Comparison of ENCODE assay signal across 21 mouse cellular contexts in genomic region chr5:131703729-131704128, GRCm38 (mm10).
DNase-seq lines count a peak whose midpoint lies in the region; ATAC-seq lines count a peak whose summit lies in the region.
"Had no signal": no experiment of that assay in that cellular context is flagged by ENCODE, and none has a peak within 500 bp of the region (broad histone marks: within the 10 kb centered on the region; RNA-seq: fewer than 3 reads in every experiment).

No protein-coding gene starts in this region.

- peaks cover 8% of the 10 kb centered on the region for H3K4me1 ChIP-seq in neural tube, embryonic 15.5 days
- no peaks in the 10 kb centered on the region for H3K4me1 ChIP-seq in neural tube, embryonic 11.5 days (ENCODE audit: control insufficient read depth, insufficient read depth, low read length)
- H3K4me1 ChIP-seq in forebrain, embryonic 14.5 days (ENCODE audit: control insufficient read depth, insufficient read depth, low read length) = peaks cover 12% of the 10 kb centered on the region; the same call in 1 of the 2 replicates

- 33% methylated on average over 6 of the region's 6 CpGs for WGBS in neural tube, embryonic 15.5 days
- 25% methylated on average over 6 of the region's 6 CpGs for WGBS in neural tube, embryonic 11.5 days
- WGBS in forebrain, embryonic 14.5 days = 80% methylated on average over 6 of the region's 6 CpGs

- H3K4me3 ChIP-seq in neural tube, embryonic 15.5 days (replicated peaks) = no peak overlapping the region
- H3K4me3 ChIP-seq in neural tube, embryonic 11.5 days (ENCODE audit: low read depth, low read length) = no peak overlapping the region
- no peak overlapping the region for H3K4me3 ChIP-seq in forebrain, embryonic 14.5 days (ENCODE audit: low read depth, low read length)
- H3K4me3 ChIP-seq: forebrain, embryonic 13.5 days; limb, embryonic 12.5 days had no signal

- no peak overlapping the region for H3K4me2 ChIP-seq in neural tube, embryonic 15.5 days
- H3K4me2 ChIP-seq in neural tube, embryonic 11.5 days (ENCODE audit: low read depth) = no peak overlapping the region
- H3K4me2 ChIP-seq in forebrain, embryonic 14.5 days (ENCODE audit: low read length) = no peak overlapping the region
- H3K4me2 ChIP-seq: forebrain, embryonic 13.5 days; heart, embryonic 11.5 days; limb, embryonic 12.5 days; liver, embryonic 11.5 days had no signal

- no peaks in the 10 kb centered on the region for H3K27me3 ChIP-seq in neural tube, embryonic 15.5 days (replicated peaks)
- no peaks in the 10 kb centered on the region for H3K27me3 ChIP-seq in neural tube, embryonic 11.5 days (ENCODE audit: control insufficient read depth, insufficient read depth, low read length)
- no peaks in the 10 kb centered on the region for H3K27me3 ChIP-seq in forebrain, embryonic 14.5 days (replicated peaks; ENCODE audit: control insufficient read depth, insufficient read depth, low read length)
- H3K27me3 ChIP-seq: forebrain, embryonic 13.5 days had no signal

- no peaks in the 10 kb centered on the region for H3K9me3 ChIP-seq in neural tube, embryonic 15.5 days (replicated peaks)
- no peaks in the 10 kb centered on the region for H3K9me3 ChIP-seq in neural tube, embryonic 11.5 days (ENCODE audit: control insufficient read depth, low read length)
- H3K9me3 ChIP-seq in forebrain, embryonic 14.5 days (replicated peaks; ENCODE audit: control insufficient read depth, low read length) = no peaks in the 10 kb centered on the region
- H3K9me3 ChIP-seq: forebrain, embryonic 13.5 days; limb, embryonic 12.5 days had no signal

- DNase-seq in neural tube, embryonic 10.5 days (ENCODE audit: extremely low spot score, low spot score) = peak; percentile 43
- DNase-seq in cerebellum, adult 9-10 months = peak; percentile 27
- peak; percentile 25 to 46 for DNase-seq in cerebellum, postnatal 36 days
- DNase-seq in neural tube, embryonic 11.5 days (ENCODE audit: low spot score) = peak; percentile 47
- no peak for DNase-seq in B cell, adult 2 months
- no peak for DNase-seq in forebrain, embryonic 14.5 days (ENCODE audit: low spot score)
- DNase-seq: adrenal gland, postnatal 10 days; gastrocnemius, postnatal 10 days; heart, adult 11 months; kidney, adult 18-20 months; lung, adult 2 months; lung, postnatal 14 days; midbrain, embryonic 14.5 days; right cerebral cortex, postnatal 14 days had no signal

- H3K36me3 ChIP-seq in neural tube, embryonic 15.5 days = no peaks in the 10 kb centered on the region
- no peaks in the 10 kb centered on the region for H3K36me3 ChIP-seq in neural tube, embryonic 11.5 days (ENCODE audit: control insufficient read depth, insufficient read depth, low read length)
- H3K36me3 ChIP-seq in forebrain, embryonic 14.5 days (ENCODE audit: control insufficient read depth, insufficient read depth, low read length) = no peaks in the 10 kb centered on the region
- H3K36me3 ChIP-seq: limb, embryonic 12.5 days had no signal

- ATAC-seq in neural tube, embryonic 15.5 days (ENCODE audit: low FRiP score) = no peak
- ATAC-seq in neural tube, embryonic 11.5 days (ENCODE audit: insufficient read depth, low FRiP score, low TSS enrichment) = no peak
- no peak for ATAC-seq in forebrain, embryonic 14.5 days
- ATAC-seq: inflammation-experienced regulatory T-cells, adult 6 months had no signal

- H3K9ac ChIP-seq in neural tube, embryonic 15.5 days (replicated peaks) = no peak overlapping the region
- no peak overlapping the region for H3K9ac ChIP-seq in neural tube, embryonic 11.5 days (ENCODE audit: low read length)
- H3K9ac ChIP-seq in forebrain, embryonic 14.5 days (ENCODE audit: low read length) = no peak overlapping the region
- H3K9ac ChIP-seq: forebrain, embryonic 13.5 days; limb, embryonic 12.5 days had no signal

- no peak overlapping the region for H3K27ac ChIP-seq in neural tube, embryonic 15.5 days (replicated peaks)
- no peak overlapping the region for H3K27ac ChIP-seq in neural tube, embryonic 11.5 days (ENCODE audit: low read depth, low read length)
- no peak overlapping the region for H3K27ac ChIP-seq in forebrain, embryonic 14.5 days (ENCODE audit: low read depth, low read length)
- H3K27ac ChIP-seq: kidney, postnatal 0 days; limb, embryonic 12.5 days had no signal

Comparison
In these comparisons a context has a peak if more than half of its experiments do, and no peak if none do; other contexts are left out.
1. DNase-seq: peak in neural tube, embryonic 10.5 days (single experiment), cerebellum, adult 9-10 months (single experiment), cerebellum, postnatal 36 days (2 of 2) and neural tube, embryonic 11.5 days (single experiment); none in B cell, adult 2 months (0 of 2) and forebrain, embryonic 14.5 days (single experiment).